Mouse (Mus musculus): Measurements from ENCODE around the gene Gm853.

Gene Gm853

DNA sequence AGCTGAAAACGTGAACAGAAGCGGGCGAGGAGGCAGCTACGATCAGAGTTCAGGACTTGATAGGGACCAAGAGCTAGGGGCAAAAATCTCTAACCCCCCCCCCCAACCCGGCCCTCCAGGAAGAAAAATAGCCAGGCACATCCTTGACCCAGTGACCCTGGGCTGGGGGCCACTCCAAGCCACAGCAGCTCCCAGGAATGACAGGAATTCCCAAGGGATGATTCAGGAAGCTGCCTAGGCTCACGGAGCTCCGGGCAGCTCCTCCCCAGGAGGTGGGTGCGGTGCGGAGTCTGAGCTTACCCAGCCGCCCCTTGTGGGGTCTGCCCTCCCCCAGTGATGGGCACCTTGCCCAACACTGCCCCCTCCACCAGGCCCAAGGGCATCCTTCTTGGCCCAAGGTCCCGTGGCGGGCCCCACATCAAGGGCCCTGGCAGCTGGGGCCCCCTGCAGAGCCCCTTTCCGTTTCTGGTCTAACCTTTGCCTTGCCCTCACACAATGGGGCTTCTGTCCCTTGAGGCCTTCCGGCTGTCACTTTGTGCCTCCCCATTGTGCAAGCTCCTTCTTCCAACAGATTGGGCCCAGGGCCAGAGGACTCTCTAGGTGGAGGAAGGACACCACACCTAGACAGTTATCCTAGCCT is 47.0 kb downstream of the Gm853 start, which contains the start of gene Tinagl1:
TSS of gene Tinagl1 (minus strand) at position 51 of the 640 bp plus-strand sequence.
- in situ Hi-C loops (cut with MboI; ENCODE audit: low sequenced_read_pairs): no loop called here

DNA sequence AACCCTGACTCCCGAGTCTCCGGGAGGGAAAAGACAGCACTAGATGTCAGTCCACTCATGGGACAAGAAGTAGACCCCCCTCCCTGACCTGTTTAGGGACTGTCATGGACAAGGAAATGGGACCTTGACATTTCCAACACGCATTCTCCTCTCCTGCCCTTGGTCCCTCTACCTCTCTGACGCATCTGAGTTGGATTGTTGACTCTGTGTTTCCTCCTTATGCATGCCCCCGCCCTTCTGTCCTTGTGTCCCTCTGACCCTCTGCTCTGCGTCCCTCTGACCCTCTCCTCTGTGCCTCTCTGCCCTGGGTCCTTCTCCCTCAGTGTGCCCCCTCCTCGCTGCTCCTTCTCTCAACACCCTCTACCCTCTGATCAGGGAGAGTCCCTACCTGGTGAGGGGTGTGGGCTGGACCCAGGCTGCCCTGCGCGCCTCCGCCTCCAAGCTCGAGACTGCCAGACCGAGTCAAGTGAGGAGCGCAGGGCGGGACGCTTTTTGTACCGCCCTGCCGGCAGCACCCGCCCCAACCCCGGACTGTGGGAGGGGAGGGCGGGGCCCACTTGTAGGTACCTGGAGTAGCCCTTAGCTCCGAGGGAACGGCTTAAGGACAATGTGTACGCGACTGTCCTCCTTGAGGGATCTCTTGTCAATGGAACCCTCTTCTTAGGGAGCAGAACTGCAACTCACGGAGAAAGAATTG is 47.7 kb downstream of the Gm853 start:
- in situ Hi-C loops (cut with MboI; ENCODE audit: low sequenced_read_pairs): no loop called here

DNA sequence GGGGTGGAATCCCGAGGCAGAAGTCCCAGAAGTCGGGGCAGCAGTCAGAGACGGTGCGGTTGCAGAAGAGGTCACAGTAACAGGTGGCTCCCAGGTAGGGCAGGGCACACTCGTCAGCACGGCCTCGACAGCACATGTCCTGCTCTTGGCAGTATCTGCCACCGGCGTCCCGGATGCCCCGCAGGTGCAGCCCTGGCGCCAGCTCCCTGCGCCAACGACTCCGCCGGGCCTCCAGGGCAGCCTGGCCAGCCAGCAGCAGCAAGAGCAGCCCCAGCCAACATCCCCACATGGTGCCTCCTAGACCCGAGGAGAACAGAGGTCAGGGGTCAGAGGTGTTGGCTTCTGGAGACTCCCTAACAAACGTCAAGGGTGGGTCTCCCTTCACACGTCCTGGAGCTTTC is 48.3 kb downstream of the Gm853 start:
- in situ Hi-C loops (cut with MboI; ENCODE audit: low sequenced_read_pairs): no loop called here

DNA sequence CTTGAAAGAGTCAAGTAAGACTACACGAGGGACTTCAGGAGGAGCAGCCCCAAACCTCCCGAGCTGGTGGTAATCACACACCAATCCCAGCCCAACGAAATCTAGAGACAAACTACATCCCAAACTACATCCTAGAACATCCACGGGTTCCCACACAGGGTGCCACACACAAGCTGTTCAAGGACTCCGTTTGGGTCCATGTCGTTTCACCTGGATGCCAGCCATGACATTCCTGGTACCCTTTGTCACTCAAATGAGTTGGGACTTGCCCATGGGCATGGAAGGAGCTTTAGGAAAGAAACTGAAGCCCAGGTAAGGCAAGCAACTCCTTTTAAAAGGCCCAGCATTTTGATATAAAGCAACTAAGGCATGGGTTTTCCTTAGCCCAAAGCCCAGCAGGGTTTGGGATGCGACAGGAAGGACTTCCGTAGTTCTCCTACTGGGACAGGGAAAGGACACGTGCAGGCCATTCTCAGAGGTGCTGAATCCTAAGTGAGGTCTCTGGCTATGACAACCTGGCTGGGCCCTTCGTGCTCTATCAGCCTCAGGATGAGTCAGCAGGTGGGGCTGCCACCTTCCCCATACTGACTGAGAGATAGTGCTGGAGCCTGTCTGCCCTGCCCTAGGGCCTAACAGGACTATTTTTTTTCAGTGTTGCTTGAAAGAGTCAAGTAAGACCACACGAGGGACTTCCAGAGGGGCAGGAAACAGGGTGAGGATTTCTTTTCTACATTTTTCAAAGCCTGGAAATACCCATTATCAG is 49.0 kb downstream of the Gm853 start:
- in situ Hi-C loops (cut with MboI; ENCODE audit: low sequenced_read_pairs): no loop called here

DNA sequence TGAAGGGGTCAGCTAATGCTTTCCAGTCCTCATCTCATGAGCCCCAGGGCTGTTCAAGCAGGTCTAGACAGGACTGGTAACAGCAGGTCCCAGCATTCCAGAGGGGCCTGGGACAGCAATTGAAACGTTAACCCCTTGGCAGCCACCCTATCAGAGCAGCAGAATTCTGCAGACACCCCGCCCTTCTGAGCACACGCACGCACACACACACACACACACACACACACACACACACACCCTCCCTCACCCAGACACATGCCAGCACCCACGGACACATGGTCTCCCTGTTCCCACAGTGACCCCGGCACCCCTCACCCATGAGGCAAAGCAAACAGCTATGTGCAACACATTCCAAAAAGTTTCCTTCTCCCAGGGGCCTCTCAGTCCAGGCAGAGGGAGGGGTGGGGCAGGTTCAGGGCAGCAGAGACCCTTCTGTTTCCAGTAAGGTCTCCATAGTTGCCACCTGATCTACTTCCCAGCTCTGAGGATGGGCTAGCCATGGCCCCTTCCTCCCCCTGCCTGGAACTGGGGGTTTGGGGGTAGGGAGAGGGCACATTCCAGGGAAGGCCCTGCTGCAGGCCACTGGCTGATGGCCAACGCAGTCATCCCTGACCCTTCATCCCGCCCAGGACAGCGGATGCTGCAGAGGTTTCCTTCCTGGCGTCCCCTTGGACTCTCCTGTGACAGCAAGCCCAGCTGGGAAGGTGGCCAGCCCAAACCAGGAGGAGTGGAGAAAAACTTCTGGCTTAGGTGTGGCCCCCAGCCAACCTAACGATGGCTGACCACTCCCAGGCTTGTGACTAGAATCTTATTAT is 50.0 kb downstream of the Gm853 start:
- in situ Hi-C loops (cut with MboI; ENCODE audit: low sequenced_read_pairs): no loop called here

DNA sequence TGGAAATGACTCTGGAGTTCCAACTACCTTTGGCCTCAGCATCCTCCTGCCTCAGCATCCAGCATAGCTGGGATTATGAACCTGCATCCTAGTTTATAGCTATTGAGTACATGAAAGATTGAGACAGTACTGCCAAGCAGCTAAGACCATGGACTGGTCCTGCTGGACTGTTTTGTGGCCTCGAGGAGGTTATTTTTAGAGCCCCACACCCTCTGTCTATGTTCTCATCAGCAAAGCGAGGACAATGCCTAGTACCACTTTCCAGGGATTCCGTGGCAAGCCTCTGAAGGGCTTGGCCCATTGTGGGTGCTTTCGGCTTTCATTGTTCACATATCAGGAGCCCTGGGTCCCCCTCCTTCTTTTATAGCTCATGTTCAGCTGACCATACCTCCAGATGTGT is 51.8 kb downstream of the Gm853 start:
- in situ Hi-C loops (cut with MboI; ENCODE audit: low sequenced_read_pairs): no loop called here

DNA sequence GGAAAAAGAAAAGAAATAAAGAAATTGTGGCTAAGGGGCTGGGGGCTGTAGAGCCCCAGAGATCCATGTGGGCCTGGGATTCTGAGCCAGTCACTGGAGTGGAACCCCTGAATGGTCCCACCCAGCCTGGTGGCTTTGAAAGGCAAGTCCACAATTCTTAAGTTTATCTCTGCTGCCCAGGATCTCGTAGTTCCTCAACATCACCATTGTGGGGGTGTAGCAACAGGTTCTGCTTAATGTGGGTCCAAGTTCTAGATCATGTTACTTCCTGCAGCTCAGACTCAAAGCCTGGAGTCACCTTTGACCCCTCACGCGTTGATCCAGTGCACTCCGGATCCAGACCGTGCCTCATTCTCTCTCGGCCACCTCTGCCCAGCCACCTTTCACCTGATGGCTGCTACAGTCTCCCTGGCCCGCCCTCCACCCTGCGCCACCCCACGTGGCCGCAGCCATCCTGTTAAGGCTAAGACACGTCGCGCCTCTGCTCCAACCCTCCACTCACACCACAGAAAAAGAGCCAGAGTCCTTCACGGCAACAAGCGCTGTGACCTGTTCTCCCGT is 52.7 kb downstream of the Gm853 start:
- in situ Hi-C loops (cut with MboI; ENCODE audit: low sequenced_read_pairs): no loop called here

DNA sequence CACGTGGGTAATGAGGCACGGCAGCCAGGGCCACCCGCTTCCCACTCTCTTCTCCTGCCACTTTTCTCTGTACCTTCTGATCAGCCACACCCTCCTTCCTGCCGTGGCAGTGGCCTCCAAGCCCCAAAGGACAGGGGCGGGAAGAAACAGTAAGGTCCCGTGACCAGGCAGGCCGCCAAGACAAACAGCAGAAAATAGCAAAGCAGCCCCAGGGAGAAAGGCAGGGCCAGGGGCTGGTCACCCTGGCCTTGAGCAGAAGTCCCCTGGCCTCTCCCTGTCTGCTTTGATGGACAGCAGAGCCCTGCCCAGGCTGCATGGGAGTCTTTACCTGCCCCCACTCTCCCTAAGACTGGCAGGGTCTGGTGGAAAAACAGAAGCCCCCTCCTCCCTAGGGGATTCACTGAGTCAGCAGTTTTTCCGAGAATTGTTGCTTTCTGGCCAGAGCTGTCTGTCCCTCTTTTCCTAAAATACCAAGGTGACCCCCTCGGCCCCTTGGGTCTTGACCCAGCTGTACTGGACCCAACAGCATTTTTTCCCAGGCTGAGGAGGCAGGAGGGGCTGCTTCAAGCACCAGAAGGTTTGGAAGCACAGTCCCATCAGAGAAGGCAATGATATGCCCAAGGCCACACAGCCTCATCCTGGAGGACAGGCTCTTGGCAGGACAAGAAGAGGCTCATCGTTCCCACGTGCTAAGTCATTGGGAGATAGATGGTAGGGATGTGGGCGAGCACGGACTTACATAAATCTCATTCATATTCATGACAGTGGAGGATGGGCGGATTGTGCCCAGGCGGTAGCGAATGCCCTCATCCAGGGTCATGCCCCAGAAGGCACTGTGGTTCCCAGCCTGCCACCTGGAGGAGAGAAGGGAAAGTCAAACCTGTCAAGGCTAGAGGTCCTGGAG is 53.7 kb downstream of the Gm853 start:
- in situ Hi-C loops (cut with MboI; ENCODE audit: low sequenced_read_pairs): no loop called here

DNA sequence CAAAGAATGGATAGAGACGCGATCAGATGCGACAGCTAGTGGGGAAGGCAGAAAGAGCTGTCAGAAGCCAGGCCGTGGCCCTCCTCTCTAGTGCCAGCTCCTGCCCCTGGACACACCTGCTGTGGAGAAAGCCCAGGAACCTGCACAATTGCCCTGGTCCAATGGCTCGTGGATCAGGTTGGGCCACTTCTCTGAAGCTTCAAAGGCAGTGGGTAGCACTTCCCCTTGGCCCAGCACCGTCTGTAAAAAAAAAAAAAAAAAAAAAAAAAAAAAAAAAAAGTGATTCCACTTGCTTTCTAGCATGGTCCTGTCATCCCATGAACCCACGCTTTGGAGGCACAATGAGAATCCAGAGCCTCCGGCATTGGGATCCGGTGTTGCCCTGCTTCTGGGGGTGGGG is 54.4 kb downstream of the Gm853 start:
- in situ Hi-C loops (cut with MboI; ENCODE audit: low sequenced_read_pairs): no loop called here

DNA sequence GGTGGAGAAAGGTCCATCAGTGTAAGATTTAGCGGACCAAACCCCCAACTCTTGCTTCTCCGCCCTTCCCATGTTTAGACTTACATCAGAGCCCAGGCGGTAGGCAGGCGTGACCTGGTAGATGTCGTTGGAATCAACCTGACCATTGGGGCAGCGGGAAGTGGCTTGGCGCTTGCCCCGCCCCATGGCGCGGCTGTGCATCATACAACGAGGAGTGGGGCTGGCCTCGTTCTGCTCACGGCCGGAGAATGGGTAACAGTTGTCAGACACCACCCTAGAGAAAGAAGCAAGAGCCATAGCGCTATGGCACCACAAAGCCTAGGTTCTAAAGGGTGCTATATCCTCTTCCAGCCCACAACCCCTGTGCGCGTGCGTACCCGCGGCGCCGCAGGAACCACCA is 54.9 kb downstream of the Gm853 start:
- in situ Hi-C loops (cut with MboI; ENCODE audit: low sequenced_read_pairs): no loop called here

DNA sequence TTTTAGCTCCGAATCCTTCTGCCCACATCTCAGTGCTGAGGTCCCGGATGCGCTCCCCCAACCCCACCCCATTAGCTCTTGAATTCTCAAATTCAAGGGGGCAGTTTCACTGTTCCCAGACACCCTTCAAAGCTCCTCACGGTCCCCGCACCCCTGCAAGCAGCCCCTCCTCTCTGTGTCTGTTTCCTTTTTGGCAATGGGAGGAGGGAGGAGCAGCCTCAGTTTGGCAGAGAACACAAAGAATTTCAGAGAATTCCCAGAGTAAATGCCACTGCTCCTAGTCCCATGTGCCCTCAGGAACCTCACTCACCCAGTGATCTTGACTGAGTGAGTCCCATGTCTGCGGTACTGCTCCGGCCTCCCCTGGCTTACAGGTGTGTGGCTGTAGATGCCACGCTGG is 55.6 kb downstream of the Gm853 start:
- in situ Hi-C loops (cut with MboI; ENCODE audit: low sequenced_read_pairs): no loop called here

DNA sequence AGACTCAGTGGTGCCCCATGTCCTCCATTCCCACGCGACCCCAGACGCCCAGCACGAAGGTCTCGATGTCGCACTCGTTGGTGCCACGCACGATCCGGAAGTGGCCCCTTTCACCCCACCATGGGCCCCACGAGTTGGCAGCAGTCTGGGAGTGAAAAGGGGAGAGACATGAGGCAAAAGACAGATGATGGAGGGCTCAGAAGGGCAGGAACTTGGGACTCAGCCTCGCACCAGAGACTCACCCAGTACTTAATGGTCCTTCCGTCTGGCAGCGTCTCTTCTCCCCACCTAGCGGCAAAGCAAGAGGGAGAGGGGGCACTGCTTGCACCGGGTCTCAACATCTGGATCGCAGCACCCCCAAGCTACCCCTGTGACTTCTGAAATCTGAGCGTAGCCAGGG is 56.1 kb downstream of the Gm853 start:
- in situ Hi-C loops (cut with MboI; ENCODE audit: low sequenced_read_pairs): no loop called here

DNA sequence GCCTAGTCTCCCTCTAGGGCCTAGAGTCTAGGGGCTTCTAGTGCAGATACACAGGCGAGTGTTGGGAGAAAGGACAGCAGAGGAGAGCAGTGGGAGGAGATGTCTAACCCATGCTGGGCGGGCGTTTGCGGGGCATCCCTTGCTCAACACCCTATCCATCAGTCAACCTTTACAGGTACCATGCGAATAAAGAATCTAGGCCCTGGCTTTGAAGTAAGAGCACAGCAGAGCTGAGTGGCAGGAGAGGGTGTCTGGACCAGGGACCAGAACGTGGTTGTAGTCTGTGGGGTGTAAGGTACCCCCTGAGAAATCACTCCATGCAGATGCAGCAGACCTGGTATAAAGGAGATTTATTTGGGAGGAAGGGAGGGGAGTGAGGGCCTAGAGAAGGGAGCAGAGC is 58.1 kb downstream of the Gm853 start:
- in situ Hi-C loops (cut with MboI; ENCODE audit: low sequenced_read_pairs): no loop called here

DNA sequence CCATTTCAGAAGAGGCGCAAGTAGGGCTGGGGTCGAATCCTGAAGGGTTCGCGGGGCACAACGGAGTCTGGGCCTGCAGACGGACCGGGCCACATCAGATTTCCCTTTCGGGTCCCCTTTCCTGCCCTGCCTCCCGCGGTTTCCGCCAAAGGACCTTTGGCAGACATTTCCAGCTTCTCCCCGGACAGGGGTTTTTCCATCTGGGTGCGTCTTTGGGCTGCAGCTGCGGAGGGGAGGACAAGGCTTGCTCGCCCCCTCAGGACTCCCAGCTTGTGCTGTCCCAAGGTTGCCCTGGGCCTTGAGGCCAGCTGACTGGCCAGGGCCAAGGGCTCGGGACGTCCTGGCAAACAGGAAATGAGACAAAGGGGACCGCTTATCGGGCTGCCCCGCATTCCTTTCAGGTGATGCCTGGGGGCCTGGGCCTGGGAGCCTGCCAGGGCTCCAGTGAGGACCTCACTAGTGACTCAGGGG is 58.8 kb downstream of the Gm853 start:
- in situ Hi-C loops (cut with MboI; ENCODE audit: low sequenced_read_pairs): no loop called here

DNA sequence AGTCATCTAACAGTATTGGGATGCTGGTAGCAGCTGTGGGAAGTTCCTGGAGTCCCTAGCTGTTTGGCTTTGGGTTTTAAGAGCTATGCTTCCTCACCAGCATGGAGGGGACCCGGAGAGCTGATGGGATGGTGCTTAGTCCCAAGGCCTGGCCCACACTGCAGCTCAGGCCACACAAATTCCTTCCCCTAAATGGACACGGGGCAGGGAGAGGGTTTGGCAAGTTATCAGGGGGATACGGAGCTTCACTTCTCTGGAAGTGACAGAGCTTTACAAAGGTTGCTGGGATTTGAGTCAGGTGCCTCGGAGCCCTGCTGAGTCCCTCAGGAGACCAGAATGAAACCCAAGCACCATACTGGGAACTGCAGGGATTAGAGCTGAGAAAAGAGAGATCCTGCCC is 60.9 kb downstream of the Gm853 start:
- in situ Hi-C loops (cut with MboI; ENCODE audit: low sequenced_read_pairs): no loop called here

Measured in CH12F3 (cell line).